Mouse (Mus musculus) ovary, adult 18-20 months (tissue): Measurements from ENCODE around the gene Dedd.
A peak's percentile ranks its signal among the peaks of the same experiment; 100 is the strongest.

Experiments used
- DNase-seq: peaks from one replicate; pipeline ENCODE4 v3.0.0; 2022; ENCODE audit warnings: low spot score, mixed read lengths

Dedd gene

DNA sequence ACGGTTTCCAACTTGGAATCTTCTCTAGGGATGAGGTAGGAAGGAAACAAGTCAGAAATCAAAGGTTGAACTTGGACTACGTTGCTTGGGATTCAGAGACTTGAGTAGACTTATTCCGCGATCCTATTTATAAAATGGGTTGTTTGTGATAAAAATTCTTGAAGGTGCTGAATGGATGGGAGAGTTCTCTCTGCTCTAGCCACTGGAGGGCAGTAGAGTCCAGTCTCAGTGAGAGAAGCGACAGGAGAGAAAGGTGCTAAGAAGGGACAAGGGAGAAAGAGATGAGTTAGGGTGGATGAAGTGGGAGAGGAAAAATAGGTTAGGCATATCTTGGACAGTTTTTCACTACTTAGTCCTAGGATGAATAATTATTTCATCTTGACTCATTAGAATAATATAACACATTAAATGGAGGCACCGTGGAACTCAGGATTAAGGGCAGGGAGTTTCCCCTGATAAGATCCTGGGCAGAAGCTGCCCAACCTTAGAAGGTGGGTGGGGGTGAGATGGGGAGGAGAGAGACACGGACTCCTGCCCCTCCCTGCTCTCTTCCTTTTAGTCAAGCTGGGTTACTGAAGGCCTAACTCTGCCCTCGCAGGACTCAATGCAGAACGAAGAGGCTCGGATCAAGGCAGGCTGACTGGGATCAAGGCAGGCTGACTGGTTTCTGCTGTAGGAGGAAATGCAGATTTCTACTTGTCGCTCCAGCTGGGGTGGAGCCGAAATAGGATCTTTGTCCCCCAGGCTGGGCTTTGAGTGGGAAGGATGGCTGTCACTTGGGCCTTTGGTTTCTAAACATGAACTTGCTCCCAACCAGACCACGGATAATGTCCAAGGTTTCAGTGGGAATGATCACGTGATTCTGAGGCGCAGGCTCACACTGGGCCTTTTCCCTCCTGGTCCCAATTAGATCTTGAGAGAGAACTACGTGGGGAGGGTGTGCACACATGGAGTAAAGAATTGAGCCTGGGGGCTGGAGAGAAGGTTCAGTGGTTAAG lies 32.5 kb downstream of the Dedd start:
- DNase-seq: no peak

DNA sequence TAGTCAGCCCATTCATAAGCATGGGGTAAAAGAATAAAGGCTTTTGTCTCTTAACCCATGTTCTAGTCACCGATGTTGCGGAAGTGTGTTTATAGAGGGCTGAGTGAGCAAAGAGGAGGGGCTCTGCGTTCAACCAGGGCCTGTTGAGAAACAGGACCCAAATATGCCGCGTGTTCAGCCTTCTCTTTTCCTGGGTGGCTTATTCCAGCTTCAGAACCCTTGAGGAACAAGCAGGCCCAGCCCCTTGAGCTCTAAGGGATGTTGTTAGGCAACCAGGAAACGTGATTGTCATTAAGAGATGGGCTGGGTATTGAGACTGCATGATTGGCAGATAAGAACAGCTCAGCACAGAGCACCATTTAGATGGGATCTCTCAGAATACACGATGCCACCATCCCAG lies 37.0 kb downstream of the Dedd start:
- no peak for DNase-seq

DNA sequence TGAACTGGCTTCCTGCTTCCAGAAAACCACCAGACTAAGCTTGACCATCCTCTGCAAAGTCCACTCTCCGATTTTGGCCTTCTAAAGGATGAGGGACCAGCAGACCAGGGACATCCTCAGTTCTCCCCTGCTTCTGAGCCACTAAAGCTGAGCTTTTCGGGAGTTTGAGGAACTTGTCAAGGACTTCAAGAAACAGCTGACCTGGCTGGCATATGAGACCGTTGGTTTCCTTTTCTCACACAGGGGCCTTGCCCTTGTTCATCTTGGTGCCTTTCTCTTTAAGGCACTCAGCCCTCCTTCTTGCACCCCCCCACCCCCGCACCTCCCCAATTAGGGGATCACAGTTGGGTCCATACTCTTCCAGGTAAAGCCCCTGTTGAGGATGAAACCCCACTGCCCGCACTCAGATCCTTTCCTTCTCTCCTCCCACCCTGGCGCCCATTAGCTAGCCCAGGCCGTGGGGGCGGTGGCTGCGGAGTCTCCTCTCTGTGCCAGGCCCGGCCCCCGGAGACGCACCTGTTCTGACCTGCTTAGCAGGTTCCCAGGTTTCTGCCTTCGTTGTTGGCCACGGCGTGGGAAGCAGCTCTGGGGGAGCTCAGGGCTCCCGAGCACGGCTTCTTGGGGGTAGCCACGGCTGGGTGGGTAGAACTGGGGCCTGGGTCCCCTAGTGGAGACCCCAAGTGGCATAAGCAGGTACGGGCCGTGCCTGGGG lies 41.1 kb downstream of the Dedd start, which contains the start of gene Nectin4:
Gene Nectin4, plus strand, starts transcription at position 255 of the 712 bp plus-strand sequence.
- no peak for DNase-seq

DNA sequence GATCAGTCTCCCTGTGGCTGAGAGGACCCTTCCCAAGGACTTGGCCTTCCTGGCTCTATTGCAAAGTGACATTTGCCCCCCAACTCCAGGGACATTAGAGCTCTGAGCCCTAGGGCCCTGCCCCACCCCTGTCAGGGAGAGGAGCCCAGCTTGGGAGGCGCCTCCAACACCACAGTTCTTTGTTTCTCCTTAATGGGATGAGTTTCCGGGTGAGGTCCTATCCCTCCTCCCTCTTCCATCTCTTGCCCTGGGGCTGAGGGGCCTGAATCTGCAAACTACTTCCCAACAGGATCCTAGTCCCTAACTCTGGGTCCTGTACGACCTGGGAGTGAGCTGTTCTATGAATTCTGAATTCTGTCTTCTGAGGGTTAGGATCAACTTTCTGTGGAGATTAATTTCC lies 43.9 kb downstream of the Dedd start:
- DNase-seq: no peak

DNA sequence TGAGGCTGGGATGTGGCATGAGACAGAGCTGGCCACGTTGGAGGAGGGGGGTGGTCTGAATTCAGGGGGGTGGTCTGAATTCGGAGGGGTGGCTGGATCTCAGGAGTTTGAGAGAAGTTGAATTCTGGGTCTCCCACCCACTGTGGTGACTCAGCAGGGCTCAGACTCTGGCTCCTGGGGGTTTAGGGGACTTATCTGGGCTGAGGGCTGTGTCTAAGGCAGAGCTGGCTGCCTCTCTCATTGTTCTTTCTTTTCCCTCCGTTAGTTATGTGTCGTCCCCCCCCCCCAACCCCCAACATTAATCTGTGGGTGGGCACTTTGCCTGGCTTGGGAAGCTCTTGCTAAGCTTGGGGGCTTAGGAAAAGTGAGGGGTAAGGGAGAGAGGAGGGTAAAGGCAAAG lies 45.0 kb downstream of the Dedd start:
- no peak for DNase-seq

DNA sequence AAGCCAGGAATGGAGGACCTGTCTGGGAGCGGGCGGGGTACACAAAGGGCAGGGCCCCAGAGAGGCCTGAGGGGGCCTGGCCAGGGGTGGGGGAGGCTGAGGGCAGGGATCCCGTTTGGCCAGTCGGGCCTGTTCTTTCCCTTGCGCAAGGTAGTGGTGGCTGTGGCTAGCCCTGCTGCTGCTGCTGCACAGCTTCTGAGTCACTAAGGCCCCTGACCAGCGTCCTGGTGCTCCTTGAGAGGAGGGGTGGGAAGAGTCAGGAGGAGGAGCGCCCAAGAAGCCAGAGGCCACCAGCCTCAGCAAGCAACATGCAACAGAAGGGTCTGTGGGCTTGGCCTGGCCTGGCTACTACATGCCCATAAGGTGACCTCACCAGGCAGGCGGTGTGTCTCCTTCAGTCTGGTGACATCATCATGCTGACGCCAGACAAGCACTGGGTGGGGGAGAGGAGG lies 46.7 kb downstream of the Dedd start:
- no peak for DNase-seq

DNA sequence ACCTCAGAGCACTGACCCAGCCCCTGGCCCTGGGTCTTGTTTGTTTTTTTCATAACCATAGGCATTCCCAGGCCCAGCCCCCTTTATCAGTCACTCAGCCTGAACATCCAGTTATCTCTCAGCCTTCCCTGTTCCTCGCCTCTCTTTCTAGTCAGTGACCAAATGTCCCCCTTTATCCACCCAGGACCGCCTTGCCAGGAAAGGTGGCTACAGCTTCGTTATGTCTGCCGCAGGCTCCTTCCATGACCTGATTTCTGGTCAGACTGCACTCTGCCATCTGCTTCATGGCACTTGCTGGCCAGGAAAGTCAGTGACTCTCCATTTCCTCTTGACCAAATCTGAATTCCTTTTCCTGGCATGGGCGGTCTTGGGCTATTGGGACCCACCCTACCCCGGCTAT lies 49.4 kb downstream of the Dedd start:
- no peak for DNase-seq

DNA sequence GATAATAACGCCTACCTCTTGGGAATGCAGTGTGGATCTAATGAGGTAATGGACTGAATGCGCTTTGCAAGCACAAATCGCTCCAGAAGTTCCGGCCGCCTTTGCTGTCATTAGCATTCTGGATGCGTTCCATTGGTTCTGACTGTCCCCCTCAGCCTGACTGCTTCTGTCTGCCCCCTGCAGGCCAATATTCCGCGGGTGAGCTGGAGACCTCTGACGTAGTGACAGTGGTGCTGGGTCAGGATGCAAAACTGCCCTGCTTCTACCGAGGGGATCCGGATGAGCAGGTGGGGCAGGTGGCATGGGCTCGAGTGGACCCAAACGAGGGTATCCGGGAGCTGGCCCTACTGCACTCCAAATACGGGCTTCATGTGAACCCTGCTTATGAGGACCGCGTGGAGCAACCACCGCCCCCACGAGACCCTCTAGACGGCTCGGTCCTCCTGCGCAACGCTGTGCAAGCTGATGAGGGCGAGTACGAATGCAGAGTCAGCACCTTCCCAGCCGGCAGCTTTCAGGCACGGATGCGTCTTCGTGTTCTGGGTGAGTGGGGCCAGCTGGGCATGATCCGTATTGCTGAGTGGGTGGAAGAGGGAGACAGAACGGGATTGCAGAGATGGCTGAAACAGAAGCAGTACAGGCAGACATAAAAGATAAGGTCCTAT lies 51.1 kb downstream of the Dedd start:
- DNase-seq: peak; percentile 30

DNA sequence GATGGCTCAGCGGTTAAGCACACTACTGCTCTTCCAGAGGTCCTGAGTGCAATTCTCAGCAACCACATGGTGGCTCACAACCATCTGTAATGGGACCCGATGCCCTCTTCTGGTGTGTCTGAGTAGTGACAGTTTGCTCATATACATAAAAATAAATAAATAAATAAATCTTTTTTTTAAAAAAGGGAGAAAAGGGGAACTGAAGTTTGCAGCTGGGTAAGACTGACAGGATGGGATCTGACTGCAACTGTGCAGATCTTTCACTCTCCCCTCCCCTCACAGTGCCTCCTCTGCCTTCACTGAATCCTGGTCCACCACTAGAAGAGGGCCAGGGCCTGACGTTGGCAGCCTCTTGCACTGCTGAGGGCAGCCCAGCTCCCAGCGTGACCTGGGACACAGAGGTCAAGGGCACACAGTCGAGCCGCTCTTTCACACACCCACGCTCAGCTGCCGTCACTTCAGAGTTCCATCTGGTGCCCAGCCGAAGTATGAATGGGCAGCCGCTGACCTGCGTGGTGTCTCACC lies 53.2 kb downstream of the Dedd start:
- DNase-seq: no peak

DNA sequence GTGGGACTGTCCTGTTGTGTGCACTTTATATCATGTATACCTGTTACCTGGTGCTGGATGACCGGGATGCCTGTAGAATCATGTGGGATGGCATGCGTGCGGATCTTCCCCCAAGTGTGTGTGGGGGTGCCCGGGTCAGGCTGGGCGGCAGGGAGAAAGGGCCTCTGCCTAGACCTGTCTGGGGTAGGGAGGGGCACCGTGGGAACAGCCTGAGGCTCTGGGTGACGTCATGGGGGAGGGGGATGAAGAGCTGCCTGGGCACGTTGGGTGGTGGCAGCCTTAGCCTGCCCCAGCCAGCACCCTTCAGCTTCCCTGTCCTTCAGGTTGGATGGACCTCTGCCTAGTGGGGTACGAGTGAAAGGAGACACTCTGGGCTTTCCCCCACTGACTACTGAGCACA lies 55.4 kb downstream of the Dedd start:
- DNase-seq: no peak

DNA sequence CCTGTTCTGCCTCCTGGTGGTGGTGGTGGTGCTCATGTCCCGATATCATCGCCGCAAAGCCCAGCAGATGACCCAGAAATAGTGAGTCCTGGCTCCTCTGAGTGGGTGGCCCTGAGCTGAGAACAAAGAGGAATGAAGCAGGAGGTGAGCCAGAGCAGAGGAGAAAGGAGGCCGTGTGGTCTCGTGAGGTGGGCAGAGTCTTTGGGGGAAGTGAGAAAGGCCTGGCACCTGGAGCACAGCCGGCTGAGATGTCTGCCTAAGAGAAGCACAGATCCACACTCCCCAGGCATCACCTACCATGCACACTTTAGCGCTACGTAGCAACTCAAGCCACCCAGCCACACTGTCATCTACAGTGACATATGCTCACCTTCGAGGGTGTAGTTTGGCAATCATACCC lies 56.2 kb downstream of the Dedd start:
- DNase-seq: no peak

DNA sequence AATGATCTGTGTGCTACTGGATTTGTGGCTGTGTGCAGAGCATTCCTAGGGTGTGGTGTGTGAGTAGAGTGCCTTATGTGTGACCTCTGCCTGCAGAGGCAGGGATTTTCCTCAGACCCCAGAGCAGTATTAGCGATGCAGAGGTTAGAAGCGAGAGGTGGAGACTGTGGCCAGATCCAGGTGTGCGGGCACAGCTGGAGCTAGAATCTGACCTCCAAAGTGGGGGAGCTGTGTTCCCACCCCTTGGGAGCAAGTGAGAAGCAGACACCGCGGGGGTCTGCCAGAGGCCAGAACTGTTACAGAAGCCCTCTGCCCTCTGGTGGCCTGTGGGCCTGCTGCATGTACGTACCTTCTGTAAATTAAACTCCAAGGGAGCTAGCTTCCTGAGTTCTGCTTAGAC lies 58.2 kb downstream of the Dedd start:
- DNase-seq: no peak

DNA sequence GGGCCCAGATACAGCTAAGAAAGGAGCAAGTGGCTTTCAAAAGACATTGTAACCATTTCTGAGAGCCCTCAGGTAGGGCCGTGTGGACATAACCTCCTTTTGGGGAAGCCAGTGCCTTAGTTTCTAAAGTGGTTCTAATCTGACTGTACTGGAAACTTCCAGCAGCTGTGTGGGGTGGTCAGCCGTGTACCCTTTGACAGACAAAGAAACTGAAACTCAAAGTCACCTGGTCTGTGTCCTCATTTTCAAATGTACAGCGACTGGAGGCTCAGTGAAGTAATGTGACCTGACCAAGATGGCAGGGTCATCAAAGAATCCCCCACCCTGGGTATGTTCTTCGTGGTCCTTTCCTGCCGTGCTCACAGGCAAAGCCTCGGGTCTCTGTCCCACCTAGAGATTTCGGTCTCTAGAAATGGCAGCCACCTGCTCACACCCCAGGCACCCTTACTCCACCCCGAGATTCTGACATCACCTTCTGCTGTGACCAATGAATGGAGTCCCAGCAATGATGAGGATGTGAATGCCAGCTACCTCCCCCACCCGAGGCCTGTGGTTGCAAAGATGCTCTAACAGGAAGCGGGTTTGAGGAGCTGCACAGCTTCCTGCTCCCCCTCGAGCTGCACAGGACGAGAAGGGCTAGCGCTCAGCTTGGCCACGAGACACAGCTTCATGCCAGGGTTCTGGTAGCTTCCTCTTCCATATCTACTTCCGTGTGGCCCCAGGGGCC lies 59.6 kb downstream of the Dedd start, which contains the start of gene Arhgap30:
Gene Arhgap30, plus strand, starts transcription at position 579 of the 727 bp plus-strand sequence.
- DNase-seq: peak; percentile 12

DNA sequence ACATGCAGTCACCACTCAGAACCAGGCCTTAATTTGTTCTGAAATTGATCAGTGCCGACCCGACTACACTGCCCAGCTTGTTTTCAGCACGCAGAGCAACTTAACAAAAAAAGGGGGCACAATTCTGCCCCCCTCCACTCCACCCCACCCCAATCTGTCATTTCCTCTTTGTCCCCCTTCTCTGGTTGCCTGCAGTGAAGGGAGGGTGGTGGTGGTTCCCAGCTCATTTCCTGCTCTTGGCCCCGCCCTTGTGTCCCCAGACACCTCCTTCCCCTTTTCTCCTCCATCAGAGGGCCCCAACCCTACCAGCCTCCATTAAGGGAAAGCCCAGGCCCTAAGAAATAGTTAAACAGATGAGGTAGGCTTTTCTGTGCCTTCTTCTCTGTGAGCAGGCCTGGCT lies 61.2 kb downstream of the Dedd start:
- no peak for DNase-seq
